Mouse (Mus musculus) ES-Bruce4 (cell line): ENCODE measurements around the gene Pik3r4.

Experiments
- CTCF ChIP-seq: IDR thresholded peaks from one replicate; pipeline ENCODE4 v1.8.1; 2011; ENCODE audit warnings: low read depth, low read length
- EP300 ChIP-seq: IDR thresholded peaks from 2 replicates; pipeline ENCODE4 v1.6.1; 2011; ENCODE audit warnings: low read depth, low read length; ENCODE audit not compliant: insufficient read depth
- POLR2A ChIP-seq: IDR thresholded peaks from one replicate; pipeline ENCODE4 v1.8.1; 2011; ENCODE audit warnings: low read length; ENCODE audit not compliant: insufficient read depth

- TF ChIP-seq CTCF: no peak
- no peak for TF ChIP-seq POLR2A
- TF ChIP-seq EP300: no peak
These were observed 30.6 kb upstream of the Pik3r4 start for GRCm38 (mm10) chr9:105611980-105612771.
